Mouse (Mus musculus) subcutaneous adipose tissue, adult 2 months (tissue): Measurements from ENCODE around the gene Cbll1. TPM values are rescaled to one million over a fixed set of nuclear protein-coding genes. Genes with fewer than 3 reads are reported as not detected.

Experiments
- polyA plus RNA-seq: library from polyadenylated mRNA; depleted of rRNA; stranded (reverse); fragments of >200 nt; gene quantifications from 2 replicates; pipeline ENCODE4 v1.2.3, GENCODE M21; 2012; ENCODE audit warnings: low replicate concordance; rRNA removed

Gene Cbll1
- polyA plus RNA-seq: 4.3 and 6.4 TPM in 2 replicates

DNA sequence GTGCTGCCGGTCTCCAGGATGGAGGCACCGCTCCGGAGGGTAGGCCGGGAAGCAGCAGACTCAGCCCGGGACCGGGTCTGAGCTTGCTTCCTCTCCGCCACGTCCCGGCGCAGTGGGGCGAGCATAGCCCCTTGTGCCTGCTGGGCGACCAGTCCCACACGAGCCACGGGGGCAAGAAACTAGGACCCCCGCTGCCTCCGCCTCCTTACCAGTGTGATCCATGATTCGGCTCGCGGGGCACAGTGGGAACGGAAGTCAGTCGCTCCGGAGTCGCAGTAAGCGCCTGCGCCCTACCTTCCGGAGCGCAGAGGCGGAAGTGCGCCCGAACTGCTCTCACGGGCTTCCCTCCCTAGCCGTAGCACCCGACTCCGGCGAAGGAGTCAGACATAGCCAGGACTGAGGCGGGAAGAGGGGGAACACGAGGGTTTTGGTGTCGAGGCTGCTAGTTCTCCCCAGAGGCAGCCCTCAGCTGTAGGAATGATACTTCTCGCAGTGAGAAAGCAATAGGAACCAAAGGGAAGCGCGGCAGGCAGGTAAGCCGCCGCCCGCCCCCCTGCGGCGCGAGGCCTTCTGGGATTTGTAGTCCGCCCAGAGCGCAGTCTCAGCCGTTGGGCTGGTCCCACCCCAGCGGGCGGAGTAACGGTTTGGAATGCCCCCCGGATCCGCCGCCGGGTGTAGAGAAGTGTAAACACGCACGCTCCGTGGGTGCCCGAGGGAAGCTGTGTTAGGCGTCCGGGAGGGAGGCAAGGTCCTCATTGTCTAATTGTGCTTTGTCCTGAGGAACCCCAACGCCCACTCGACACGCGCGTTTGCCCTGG, at the start of gene Cbll1:
Gene Cbll1 (minus strand): TSS at position 303 of the 818 bp plus-strand sequence.

Other genes starting within 250 kb of the Cbll1 start
- 65.8 and 105 TPM in 2 replicates for gene Lamb1, start 234.4 kb downstream of the Cbll1 start, polyA plus RNA-seq
- gene Dld, start 148.2 kb downstream of the Cbll1 start, polyA plus RNA-seq: 38.4 and 49.5 TPM in 2 replicates
- 0.13 TPM in 1 of 2 replicates, not detected in the other for gene Slc26a3, start 108.7 kb downstream of the Cbll1 start, polyA plus RNA-seq
- 0.13 TPM in 1 of 2 replicates, not detected in the other for gene Slc26a4, start 60.4 kb upstream of the Cbll1 start, polyA plus RNA-seq
- 4.4 and 5.9 TPM in 2 replicates for gene Bcap29, start 135.0 kb upstream of the Cbll1 start, polyA plus RNA-seq
- 1.8 and 4.2 TPM in 2 replicates for gene Dus4l, start 155.2 kb upstream of the Cbll1 start, polyA plus RNA-seq
- 20.0 and 27.7 TPM in 2 replicates for gene Cog5, start 155.3 kb upstream of the Cbll1 start, polyA plus RNA-seq
- gene Gpr22, start 214.3 kb upstream of the Cbll1 start, polyA plus RNA-seq: not detected in 2 replicates